Mouse (Mus musculus) heart, embryonic 13.5 days (tissue): Measurements from ENCODE around the gene Btbd11. TPM values are rescaled to one million over a fixed set of nuclear protein-coding genes. Genes with fewer than 3 reads are reported as not detected.

ENCODE experiments used
- ATAC-seq: fragments of 200-750 bp; cut with Nextera tagmentation; 2 replicates; pipeline ENCODE4 v1.8.0; 2017; ENCODE audit warnings: moderate TSS enrichment; ENCODE audit not compliant: insufficient number of reproducible peaks, low FRiP score, low TSS enrichment; ENCODE audit errors: extremely low read depth
- H3K27ac ChIP-seq: fragments of 300-500 bp; sonication (generic); replicated peaks from 2 replicates; pipeline ENCODE4 v1.5.1; 2015; ENCODE audit warnings: moderate library complexity, mild to moderate bottlenecking, inconsistent platforms
- H3K27me3 ChIP-seq: fragments of 300-500 bp; sonication (generic); replicated peaks from 2 replicates; pipeline ENCODE4 v1.6.1; 2015; ENCODE audit warnings: mild to moderate bottlenecking, inconsistent platforms
- H3K36me3 ChIP-seq: fragments of 300-500 bp; sonication (generic); 2 replicates; pipeline ENCODE4 v1.6.1; 2015; ENCODE audit warnings: mild to moderate bottlenecking, inconsistent platforms
- H3K4me1 ChIP-seq: fragments of 300-500 bp; sonication (generic); 2 replicates; pipeline ENCODE4 v1.6.1; 2015; ENCODE audit warnings: inconsistent platforms
- H3K4me2 ChIP-seq: fragments of 300-500 bp; sonication (generic); 2 replicates; pipeline ENCODE4 v1.6.1; 2015; ENCODE audit warnings: inconsistent platforms, mild to moderate bottlenecking, moderate library complexity
- H3K4me3 ChIP-seq: fragments of 300-500 bp; sonication (generic); 2 replicates; pipeline ENCODE4 v1.5.1; 2015; ENCODE audit warnings: moderate library complexity, mild to moderate bottlenecking, inconsistent platforms
- H3K9ac ChIP-seq: fragments of 300-500 bp; sonication (generic); 2 replicates; pipeline ENCODE4 v1.6.1; 2015; ENCODE audit warnings: inconsistent platforms, mild to moderate bottlenecking, moderate library complexity
- H3K9me3 ChIP-seq: fragments of 300-500 bp; sonication (generic); 2 replicates; pipeline ENCODE4 v1.6.1; 2016; ENCODE audit warnings: inconsistent platforms
- WGBS: fragments of 180-500 bp; shearing (Covaris S2); methylation state at CpG from one replicate; pipeline ENCODE4 v1.1.7; 2015; ENCODE audit warnings: mixed read lengths; 5-methylcytosine and 5-hydroxymethylcytosine counted together
- polyA plus RNA-seq: library from polyadenylated mRNA; unstranded; fragments of >200 nt; fragmentation: Nextera tagmentation; extraction: Ambion mirVana; gene quantifications from 2 replicates; pipeline ENCODE4 v1.2.1, GENCODE M21; 2015

Gene Btbd11
- polyA plus RNA-seq, 1 experiment from 2014 or later, result 0.64 TPM

DNA sequence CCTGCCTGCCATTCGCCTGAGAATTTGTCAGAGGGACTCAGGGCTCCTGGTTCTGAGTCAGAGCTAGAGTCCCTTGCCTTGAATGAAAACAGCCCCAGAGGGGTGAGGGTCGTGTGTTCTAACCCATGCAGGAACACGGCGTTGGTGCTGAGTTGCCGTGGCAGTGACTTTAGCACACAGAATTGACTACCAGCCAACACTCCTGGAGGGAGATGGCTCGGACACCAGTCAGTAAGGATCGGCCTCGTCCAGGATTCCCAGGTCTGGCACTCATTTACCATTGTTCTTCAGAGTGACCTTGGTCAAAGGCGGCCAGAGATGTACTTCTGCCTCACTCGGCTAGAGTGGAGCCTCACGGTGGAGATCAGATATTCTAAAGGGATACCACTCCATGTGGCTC is 215.9 kb downstream of the Btbd11 start:
- Histone ChIP-seq H3K27ac (no peak overlapping the region), H3K27me3 (peaks cover 23% of the 10 kb centered on the region), H3K4me2 (no peak overlapping the region), H3K4me3 (no peak overlapping the region), H3K4me1 (peaks cover 13% of the 10 kb centered on the region), H3K9me3 (no peaks in the 10 kb centered on the region), H3K36me3 (no peaks in the 10 kb centered on the region), H3K9ac (no peak overlapping the region)
- no peak for ATAC-seq
- WGBS, result 77% methylated on average over 11 of the region's 11 CpGs

DNA sequence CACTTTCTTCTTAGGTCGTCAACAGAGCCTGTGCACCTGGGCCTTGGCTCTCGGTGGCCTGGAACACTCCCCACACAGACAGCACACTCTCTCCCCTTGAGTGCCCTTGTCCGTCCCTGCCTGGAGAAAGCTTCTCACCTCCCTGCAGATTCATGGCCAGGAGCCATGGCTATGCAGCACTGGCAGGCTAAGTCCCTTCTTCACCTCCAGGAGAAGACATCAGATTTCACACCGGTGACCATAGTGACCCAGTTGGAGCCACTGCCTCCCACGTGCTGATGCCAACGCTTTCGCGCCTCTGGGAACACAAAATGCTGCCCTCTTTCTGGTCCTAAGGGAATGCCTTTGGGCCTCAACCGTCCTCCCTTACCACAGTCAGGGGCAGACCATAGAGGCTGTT is 217.9 kb downstream of the Btbd11 start:
- WGBS, result 72% methylated on average over 9 of the region's 9 CpGs
- H3K4me3 ChIP-seq, result no peak overlapping the region
- no peaks in the 10 kb centered on the region for H3K9me3 ChIP-seq
- H3K4me2 ChIP-seq, result no peak overlapping the region
- no peak overlapping the region for H3K27ac ChIP-seq
- H3K9ac ChIP-seq, result no peak overlapping the region
- no peaks in the 10 kb centered on the region for H3K36me3 ChIP-seq
- no peaks in the 10 kb centered on the region for H3K4me1 ChIP-seq
- H3K27me3 ChIP-seq, result peaks cover 14% of the 10 kb centered on the region
- no peak for ATAC-seq

DNA sequence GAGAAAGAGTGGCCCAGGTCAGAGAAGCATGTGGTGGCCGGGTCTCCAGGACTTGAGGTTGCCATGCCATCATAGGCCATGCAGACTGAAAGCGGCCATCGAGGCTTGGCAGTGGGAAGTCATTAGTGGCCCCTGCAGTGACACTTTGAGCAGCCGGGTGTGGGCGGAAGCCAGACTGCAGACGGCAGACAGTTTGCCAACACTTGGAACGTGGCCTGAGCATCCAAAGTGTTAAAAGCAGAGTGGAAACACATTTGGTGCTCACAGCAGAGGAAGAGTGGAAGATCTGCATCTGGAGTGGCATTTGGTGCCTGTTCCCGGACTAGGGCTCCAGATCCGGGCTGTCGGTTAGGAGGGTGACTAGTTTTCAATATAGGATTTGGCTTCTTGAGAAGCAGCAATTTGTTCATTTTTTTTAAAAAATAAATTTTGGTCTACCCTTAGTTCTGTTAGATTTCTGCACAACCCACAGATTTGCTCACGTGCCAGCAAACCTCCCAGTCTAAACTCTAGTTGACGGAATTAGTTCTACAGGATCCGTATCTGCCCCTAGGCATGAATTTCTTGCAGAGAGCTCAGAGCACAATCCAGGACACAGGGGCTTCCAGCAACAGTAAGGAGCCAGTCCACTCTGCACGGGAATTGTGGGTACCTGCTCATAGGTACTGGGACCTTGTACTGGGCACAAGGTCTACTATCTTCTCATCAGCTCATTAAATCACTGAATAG is 222.1 kb downstream of the Btbd11 start:
- no peaks in the 10 kb centered on the region for H3K4me1 ChIP-seq
- no peaks in the 10 kb centered on the region for H3K36me3 ChIP-seq
- H3K27me3 ChIP-seq, result no peaks in the 10 kb centered on the region
- no peaks in the 10 kb centered on the region for H3K9me3 ChIP-seq
- no peak for ATAC-seq
- 77% methylated on average over 14 of the region's 14 CpGs for WGBS
- no peak overlapping the region for H3K27ac ChIP-seq
- H3K4me2 ChIP-seq, result no peak overlapping the region
- no peak overlapping the region for H3K4me3 ChIP-seq
- no peak overlapping the region for H3K9ac ChIP-seq

DNA sequence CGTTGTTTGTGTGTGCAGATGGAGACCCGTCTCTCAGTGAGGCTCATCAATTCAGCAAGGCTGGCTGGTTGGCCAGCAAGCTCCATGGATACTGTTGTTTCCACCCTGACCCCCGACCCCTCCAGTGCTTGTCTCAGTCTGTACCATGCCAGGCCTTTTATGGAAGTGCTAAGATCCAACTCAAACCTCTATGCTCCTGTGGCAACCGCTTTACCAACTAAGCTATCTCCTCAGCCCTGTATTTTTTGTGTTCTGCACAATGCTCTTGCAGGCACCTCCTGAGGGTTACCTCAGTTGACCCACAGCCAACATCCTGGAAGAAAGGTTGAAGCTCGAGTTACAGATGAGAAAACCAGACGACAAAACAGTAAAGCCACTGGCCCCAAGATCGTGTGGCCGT is 230.5 kb downstream of the Btbd11 start:
- no peaks in the 10 kb centered on the region for H3K9me3 ChIP-seq
- H3K4me1 ChIP-seq, result no peaks in the 10 kb centered on the region
- no peak overlapping the region for H3K4me2 ChIP-seq
- H3K27ac ChIP-seq, result no peak overlapping the region
- H3K27me3 ChIP-seq, result no peaks in the 10 kb centered on the region; the same call in 1 of the 2 replicates
- H3K4me3 ChIP-seq, result no peak overlapping the region
- ATAC-seq, result no peak
- H3K36me3 ChIP-seq, result no peaks in the 10 kb centered on the region
- WGBS, result 61% methylated on average over 8 of the region's 8 CpGs
- H3K9ac ChIP-seq, result no peak overlapping the region

DNA sequence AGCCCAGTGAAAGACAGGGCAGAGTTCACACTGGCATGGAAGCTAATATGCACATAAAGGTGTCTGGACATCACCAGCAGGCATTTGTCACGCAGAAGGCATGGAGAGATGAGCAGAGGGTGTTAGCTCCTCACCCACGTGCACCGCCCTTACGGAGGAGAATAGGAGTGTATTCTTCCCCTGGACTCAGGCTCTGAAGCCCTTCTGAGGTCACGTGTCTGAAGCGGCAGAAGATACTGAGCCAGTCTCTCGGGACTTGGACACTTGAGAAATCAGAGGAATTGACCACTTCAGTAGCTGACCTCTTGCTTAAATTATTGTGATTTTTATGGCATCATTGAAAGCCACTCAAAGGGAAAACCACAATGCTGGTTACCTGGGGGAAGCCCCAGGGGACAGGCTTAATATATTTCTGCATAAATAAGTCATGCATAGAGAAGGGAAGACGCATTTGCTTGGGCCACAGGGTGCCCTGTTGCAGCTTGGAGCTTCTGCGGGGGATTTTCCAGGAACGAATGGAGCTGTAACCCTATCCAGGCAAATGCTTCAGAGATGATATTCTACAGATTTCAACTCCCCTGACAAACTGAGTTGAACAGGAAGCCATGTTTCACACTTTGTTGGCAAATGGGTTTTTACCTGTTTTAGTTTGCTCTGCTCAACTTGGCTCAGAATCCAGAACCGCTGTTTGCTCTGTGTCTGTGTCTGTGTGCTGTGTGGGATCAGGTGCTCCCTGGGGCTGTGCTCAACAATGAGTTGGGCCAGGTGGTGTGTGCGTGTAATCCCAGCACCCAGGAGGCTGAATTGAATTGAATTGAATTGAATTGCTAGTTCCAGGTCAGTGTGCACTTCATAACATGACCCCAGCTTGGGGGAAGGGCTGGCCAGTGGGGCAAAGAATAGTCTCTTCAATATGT is 231.1 kb downstream of the Btbd11 start:
- Histone ChIP-seq H3K36me3 (no peaks in the 10 kb centered on the region), H3K27ac (no peak overlapping the region), H3K4me1 (no peaks in the 10 kb centered on the region), H3K4me2 (no peak overlapping the region), H3K4me3 (no peak overlapping the region), H3K27me3 (no peaks in the 10 kb centered on the region; the same call in 1 of the 2 replicates), H3K9ac (no peak overlapping the region), H3K9me3 (no peaks in the 10 kb centered on the region)
- no peak for ATAC-seq
- WGBS, result 75% methylated on average over 12 of the region's 12 CpGs

DNA sequence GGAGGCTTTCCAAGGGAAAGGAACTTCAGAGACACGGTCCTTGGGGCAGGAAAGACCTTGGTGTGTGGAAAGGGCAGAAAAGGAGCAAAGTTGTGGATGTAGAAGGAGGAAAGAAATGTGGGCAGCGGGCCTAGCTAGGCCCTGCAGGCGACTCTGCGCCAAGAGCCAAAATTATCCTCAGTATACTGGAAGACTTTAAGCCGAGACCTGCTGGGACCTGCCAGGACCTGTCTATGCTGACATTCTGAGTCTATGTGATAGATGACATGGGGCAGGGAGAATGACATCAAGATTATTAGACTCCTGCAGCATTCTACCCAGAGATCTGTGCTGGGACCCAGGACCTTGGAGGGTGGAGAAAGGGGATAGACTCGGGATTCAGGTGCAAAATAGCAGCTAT is 234.5 kb downstream of the Btbd11 start:
- H3K9ac ChIP-seq, result no peak overlapping the region
- no peaks in the 10 kb centered on the region; the same call in 1 of the 2 replicates for H3K4me1 ChIP-seq
- no peak overlapping the region for H3K27ac ChIP-seq
- H3K36me3 ChIP-seq, result no peaks in the 10 kb centered on the region
- peaks cover 18% of the 10 kb centered on the region for H3K27me3 ChIP-seq
- no peak overlapping the region for H3K4me2 ChIP-seq
- no peak for ATAC-seq
- H3K9me3 ChIP-seq, result no peaks in the 10 kb centered on the region
- H3K4me3 ChIP-seq, result no peak overlapping the region
- WGBS, result 74% methylated on average over 6 of the region's 6 CpGs

DNA sequence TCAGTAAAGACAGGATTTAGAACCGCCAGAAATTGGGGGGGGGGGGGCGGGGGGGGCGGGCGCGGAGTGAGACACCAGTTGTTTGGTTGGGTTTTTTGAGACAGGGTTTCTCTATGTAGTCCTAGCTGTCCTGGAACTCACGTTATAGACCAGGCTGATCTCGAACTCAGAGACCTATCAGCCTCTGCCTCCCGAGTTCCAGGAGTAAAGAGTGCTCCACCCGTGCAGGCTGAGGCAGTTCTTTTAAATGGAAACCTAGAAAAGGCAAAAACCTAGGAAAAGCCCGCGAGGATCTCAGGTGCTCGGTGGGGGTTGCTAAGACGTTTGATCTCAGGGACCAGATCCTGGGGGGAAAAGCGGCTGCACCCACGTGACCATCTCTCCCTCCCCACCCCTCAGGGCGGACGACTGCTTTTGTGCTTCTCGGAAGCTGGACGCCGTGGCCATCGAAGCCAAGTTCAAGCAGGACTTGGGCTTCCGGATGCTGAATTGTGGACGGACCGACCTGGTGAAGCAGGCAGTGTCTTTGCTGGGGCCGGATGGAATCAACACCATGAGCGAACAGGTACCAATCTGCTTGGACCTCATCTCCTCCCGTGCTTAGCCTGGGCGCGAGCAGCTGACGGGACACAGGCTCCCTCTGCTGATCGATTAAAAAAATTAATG is 238.0 kb downstream of the Btbd11 start:
- 4% methylated on average over 31 of the region's 31 CpGs for WGBS
- Histone ChIP-seq H3K4me1 (no peaks in the 10 kb centered on the region; the same call in 1 of the 2 replicates), H3K36me3 (no peaks in the 10 kb centered on the region), H3K4me3 (peak overlapping the region; percentile 52), H3K27me3 (peaks cover 38% of the 10 kb centered on the region), H3K9ac (peak overlapping the region; percentile 71), H3K27ac (no peak overlapping the region), H3K4me2 (peak overlapping the region; percentile 78), H3K9me3 (no peaks in the 10 kb centered on the region)
- ATAC-seq, result no peak

DNA sequence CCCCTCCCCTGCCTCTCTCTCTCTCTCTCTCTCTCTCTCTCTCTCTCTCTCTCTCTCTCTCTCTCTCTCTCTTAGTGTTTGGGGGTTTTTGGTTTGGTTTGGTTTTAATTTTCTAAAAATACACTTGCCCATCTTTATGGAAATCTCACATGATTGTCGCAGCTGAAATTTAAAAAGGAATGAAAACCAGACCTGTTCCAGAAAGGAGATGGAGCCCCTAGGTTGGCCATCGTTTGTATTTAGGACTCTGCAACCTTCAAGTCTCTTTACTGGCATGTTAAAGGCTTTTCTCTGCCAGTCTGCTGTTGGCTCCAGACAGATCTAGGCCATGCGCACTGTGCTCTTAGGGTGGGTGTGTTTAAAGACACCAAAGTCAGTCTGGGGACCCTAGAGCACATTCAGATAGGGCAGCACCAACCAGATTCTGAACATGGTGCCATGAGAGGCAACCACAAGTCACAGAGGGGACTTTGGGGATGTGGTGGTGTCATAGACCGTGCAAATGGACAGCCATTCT is 238.6 kb downstream of the Btbd11 start:
- H3K4me2 ChIP-seq, result peak overlapping the region; percentile 78
- no peak for ATAC-seq
- no peaks in the 10 kb centered on the region for H3K9me3 ChIP-seq
- no peak overlapping the region for H3K9ac ChIP-seq
- H3K4me1 ChIP-seq, result no peaks in the 10 kb centered on the region; the same call in 1 of the 2 replicates
- 56% methylated on average over 4 of the region's 4 CpGs for WGBS
- no peaks in the 10 kb centered on the region for H3K36me3 ChIP-seq
- H3K27ac ChIP-seq, result no peak overlapping the region
- H3K27me3 ChIP-seq, result peaks cover 44% of the 10 kb centered on the region
- peak overlapping the region; percentile 52 for H3K4me3 ChIP-seq

DNA sequence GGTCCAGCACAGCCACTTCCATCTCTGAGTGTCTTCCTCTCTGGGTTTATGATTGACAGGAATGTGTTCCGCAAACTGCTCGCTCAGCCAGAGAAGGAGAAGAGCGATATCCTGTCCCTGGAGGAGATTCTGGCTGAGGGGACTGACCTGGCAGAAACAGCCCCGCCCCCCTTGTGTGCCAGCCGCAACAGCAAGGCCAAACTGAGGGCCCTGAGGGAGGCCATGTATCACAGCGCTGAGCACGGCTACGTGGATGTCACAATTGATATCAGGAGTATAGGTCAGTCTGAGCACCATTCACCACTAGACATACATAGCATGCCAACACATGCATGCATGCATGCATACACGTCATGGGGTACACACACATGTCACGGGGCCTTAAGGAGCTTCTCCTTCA is 245.4 kb downstream of the Btbd11 start:
- Histone ChIP-seq H3K4me1 (no peaks in the 10 kb centered on the region), H3K36me3 (no peaks in the 10 kb centered on the region), H3K27me3 (peaks cover 31% of the 10 kb centered on the region), H3K9ac (no peak overlapping the region), H3K4me3 (no peak overlapping the region), H3K9me3 (no peaks in the 10 kb centered on the region), H3K27ac (no peak overlapping the region), H3K4me2 (no peak overlapping the region)
- WGBS, result 79% methylated on average over 10 of the region's 10 CpGs
- no peak for ATAC-seq

DNA sequence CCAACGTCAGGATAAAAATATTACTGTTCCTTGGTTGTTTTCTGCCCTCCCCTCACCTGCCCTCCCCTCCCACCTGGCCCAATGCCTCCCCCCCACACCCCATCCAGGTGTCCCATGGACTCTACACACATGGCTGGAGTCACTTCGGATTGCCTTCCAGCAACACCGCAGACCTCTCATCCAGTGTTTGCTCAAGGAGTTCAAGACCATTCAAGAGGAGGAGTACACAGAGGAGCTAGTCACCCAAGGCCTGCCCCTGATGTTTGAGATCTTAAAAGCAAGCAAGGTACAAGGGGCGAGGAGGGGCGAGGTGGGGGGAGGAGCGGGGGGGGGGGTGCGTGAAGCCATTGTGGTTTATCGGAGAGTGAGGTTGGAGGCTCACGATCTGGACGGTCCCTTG is 247.0 kb downstream of the Btbd11 start:
- WGBS, result 82% methylated on average over 9 of the region's 10 CpGs
- Histone ChIP-seq H3K9me3 (no peaks in the 10 kb centered on the region), H3K4me2 (no peak overlapping the region), H3K4me1 (no peaks in the 10 kb centered on the region), H3K4me3 (no peak overlapping the region), H3K27ac (no peak overlapping the region), H3K36me3 (no peaks in the 10 kb centered on the region), H3K9ac (no peak overlapping the region), H3K27me3 (peaks cover 28% of the 10 kb centered on the region)
- ATAC-seq, result no peak

DNA sequence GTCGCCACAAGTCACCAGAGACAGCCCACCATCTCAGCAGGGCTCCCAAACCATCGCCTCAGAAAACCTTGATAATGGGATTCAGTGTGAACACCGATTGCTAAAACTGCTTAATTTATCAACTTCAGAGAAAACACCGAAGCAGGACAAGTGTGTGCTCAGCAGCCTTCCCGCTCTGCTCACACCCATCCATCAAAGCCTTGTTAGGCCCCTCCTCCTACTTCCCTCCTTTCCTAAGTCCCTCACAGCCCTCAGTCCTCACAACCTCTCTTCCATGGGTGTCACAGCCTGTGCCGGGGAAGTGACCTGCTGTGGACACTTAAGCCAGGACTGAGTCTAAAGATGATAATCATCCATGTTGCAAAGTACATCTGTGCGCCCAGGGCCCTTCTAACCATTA is 251.0 kb downstream of the Btbd11 start:
- no peak overlapping the region for H3K27ac ChIP-seq
- peaks cover 21% of the 10 kb centered on the region for H3K27me3 ChIP-seq
- no peak overlapping the region for H3K4me3 ChIP-seq
- WGBS, result 16% methylated on average over 7 of the region's 7 CpGs
- ATAC-seq, result no peak
- H3K4me1 ChIP-seq, result no peaks in the 10 kb centered on the region
- no peaks in the 10 kb centered on the region for H3K9me3 ChIP-seq
- H3K4me2 ChIP-seq, result no peak overlapping the region
- H3K36me3 ChIP-seq, result no peaks in the 10 kb centered on the region
- H3K9ac ChIP-seq, result no peak overlapping the region
